Mouse (Mus musculus): ENCODE results near the gene Cldn9.

- TF ChIP-seq POLR2A (IDR thresholded peaks at IDR 0.05; ENCODE audit: insufficient read depth, low read depth, low read length), result no peak
- TF ChIP-seq CTCF (IDR thresholded peaks at IDR 0.05), result no peak
- TF ChIP-seq EP300 (IDR thresholded peaks at IDR 0.05; ENCODE audit: insufficient read depth, low read depth, low read length), result no peak
Observed at GRCm38 (mm10) chr17:23682530-23682929, 1.3 kb downstream of the Cldn9 start.

Measured in heart, adult 2 months (tissue).